Mouse (Mus musculus): ENCODE results near the gene Ccdc162.

DNA sequence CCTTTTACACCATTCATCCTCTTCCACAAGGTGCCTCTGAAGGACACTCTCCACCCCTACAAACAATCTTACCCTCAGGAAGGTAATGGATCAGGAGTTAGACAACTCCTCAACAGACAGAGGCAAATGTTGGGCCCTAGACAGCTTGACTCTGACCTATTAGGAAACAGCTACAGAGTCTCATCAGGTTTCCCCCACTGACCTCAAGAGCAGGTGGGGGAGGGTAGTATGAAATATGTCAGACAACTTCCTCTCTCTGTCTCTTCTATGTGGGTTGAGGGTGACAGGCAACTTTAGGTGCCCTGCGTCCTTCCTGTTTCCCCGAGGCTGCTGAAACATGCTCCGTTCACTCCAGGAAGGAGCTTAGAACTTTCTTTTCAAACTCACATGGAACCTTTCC lies 120.9 kb downstream of the Ccdc162 start:
- no peak for TF ChIP-seq TAL1 (conservative IDR thresholded peaks at IDR 0.05; ENCODE audit: low read depth, low read length)
- no peak for TF ChIP-seq POLR2AphosphoS5 (IDR thresholded peaks at IDR 0.05; ENCODE audit: insufficient replicate concordance, low read depth, low read length)
- no peak for TF ChIP-seq CTCF (IDR thresholded peaks at IDR 0.05; ENCODE audit: low read depth, low read length)
- TF ChIP-seq GATA1 (IDR thresholded peaks at IDR 0.05; ENCODE audit: borderline replicate concordance, low read length): no peak
